Mouse (Mus musculus): ENCODE data around the gene Robo1. TPM values are rescaled to one million over a fixed set of nuclear protein-coding genes. Genes with fewer than 3 reads are reported as not detected.
"Not testable (repeated sequence)": the region's sequence is repeated elsewhere in the genome, so short reads cannot be mapped to it uniquely, and the experiment has no call there.

Robo1 gene
- total RNA-seq, 4 experiments from 2014 or later: 48.7 to 62.3 (median 50.6) TPM

GRCm38 (mm10) chr16:72444428-72445135 is 136.5 kb downstream of the Robo1 start:
- no peak for DNase-seq (ENCODE audit: low spot score in 2 of 2)

GRCm38 (mm10) chr16:72458155-72458554 is 150.0 kb downstream of the Robo1 start:
- no peak for DNase-seq (ENCODE audit: low spot score in 2 of 2)

GRCm38 (mm10) chr16:72458576-72458975 is 150.5 kb downstream of the Robo1 start:
- DNase-seq (ENCODE audit: low spot score in 2 of 2): no peak

- no peak for DNase-seq (ENCODE audit: low spot score in 2 of 2)
Measured at GRCm38 (mm10) chr16:72465696-72466095, 157.6 kb downstream of the Robo1 start.

GRCm38 (mm10) chr16:72470037-72470673 is 162.0 kb downstream of the Robo1 start:
- DNase-seq (ENCODE audit: low spot score in 2 of 2): no peak

GRCm38 (mm10) chr16:72510716-72511199 is 202.7 kb downstream of the Robo1 start:
- peak; percentile 9 to 14 for DNase-seq (ENCODE audit: low spot score in 2 of 2)

- no peak for DNase-seq (ENCODE audit: low spot score in 2 of 2)
Measured at GRCm38 (mm10) chr16:72531337-72531736, 223.2 kb downstream of the Robo1 start.

- DNase-seq (ENCODE audit: low spot score in 2 of 2): no peak
Measured at GRCm38 (mm10) chr16:72533900-72534571, 225.9 kb downstream of the Robo1 start.

- DNase-seq (ENCODE audit: low spot score in 2 of 2): no peak
Measured at GRCm38 (mm10) chr16:72538171-72538570, 230.1 kb downstream of the Robo1 start.

GRCm38 (mm10) chr16:72543928-72544327 is 235.8 kb downstream of the Robo1 start:
- no peak for DNase-seq (ENCODE audit: low spot score in 2 of 2)

- no peak for DNase-seq (ENCODE audit: low spot score in 2 of 2)
Measured at GRCm38 (mm10) chr16:72544950-72545349, 236.8 kb downstream of the Robo1 start.

GRCm38 (mm10) chr16:72551672-72552243 is 243.7 kb downstream of the Robo1 start:
- no peak for DNase-seq (ENCODE audit: low spot score in 2 of 2)

- DNase-seq (ENCODE audit: low spot score in 2 of 2): no peak
Measured at GRCm38 (mm10) chr16:72553713-72554112, 245.6 kb downstream of the Robo1 start.

GRCm38 (mm10) chr16:72562149-72562548 is 254.0 kb downstream of the Robo1 start:
- DNase-seq (ENCODE audit: low spot score in 2 of 2): not testable (repeated sequence)

- no peak for DNase-seq (ENCODE audit: low spot score in 2 of 2)
Measured at GRCm38 (mm10) chr16:72563196-72563963, 255.3 kb downstream of the Robo1 start.

- no peak for DNase-seq (ENCODE audit: low spot score in 2 of 2)
Measured at GRCm38 (mm10) chr16:72575171-72575570, 267.1 kb downstream of the Robo1 start.

- DNase-seq (ENCODE audit: low spot score in 2 of 2): no peak
Measured at GRCm38 (mm10) chr16:72576956-72577355, 268.9 kb downstream of the Robo1 start.

- no peak for DNase-seq (ENCODE audit: low spot score in 2 of 2)
Measured at GRCm38 (mm10) chr16:72584454-72585159, 276.5 kb downstream of the Robo1 start.

- DNase-seq (ENCODE audit: low spot score in 2 of 2): peak in 1 of 2 experiments; percentile 9
Measured at GRCm38 (mm10) chr16:72585160-72585813, 277.2 kb downstream of the Robo1 start.
